Mouse (Mus musculus): Measurements from ENCODE around the gene Neurl3.

Neurl3 gene

GRCm38 (mm10) chr1:36258631-36259030, 15.8 kb downstream of the Neurl3 start:
- DNase-seq (ENCODE audit: low spot score in 2 of 2), result no peak

- DNase-seq (ENCODE audit: low spot score in 2 of 2), result no peak
Measured at GRCm38 (mm10) chr1:36257276-36257675, 17.2 kb downstream of the Neurl3 start.

GRCm38 (mm10) chr1:36255871-36256640, 18.4 kb downstream of the Neurl3 start:
- DNase-seq (ENCODE audit: low spot score in 2 of 2), result no peak

GRCm38 (mm10) chr1:36254635-36255360, 19.7 kb downstream of the Neurl3 start:
- no peak for DNase-seq (ENCODE audit: low spot score in 2 of 2)

GRCm38 (mm10) chr1:36252791-36253190, 21.7 kb downstream of the Neurl3 start:
- DNase-seq (ENCODE audit: low spot score in 2 of 2), result peak; percentile 43 to 63

GRCm38 (mm10) chr1:36251426-36251825, 23.1 kb downstream of the Neurl3 start:
- DNase-seq (ENCODE audit: low spot score in 2 of 2), result no peak

GRCm38 (mm10) chr1:36246688-36247087, 27.8 kb downstream of the Neurl3 start:
- no peak for DNase-seq (ENCODE audit: low spot score in 2 of 2)

- no peak for DNase-seq (ENCODE audit: low spot score in 2 of 2)
Measured at GRCm38 (mm10) chr1:36244828-36245215, 29.7 kb downstream of the Neurl3 start.

GRCm38 (mm10) chr1:36244058-36244827, 30.2 kb downstream of the Neurl3 start, which contains the start of gene Uggt1:
TSS of gene Uggt1 (minus strand) at chr1:36244720.
- DNase-seq (ENCODE audit: low spot score in 2 of 2), result peak; percentile 92 to 94

GRCm38 (mm10) chr1:36243447-36244057, 30.9 kb downstream of the Neurl3 start:
- no peak for DNase-seq (ENCODE audit: low spot score in 2 of 2)

GRCm38 (mm10) chr1:36241903-36242429, 32.5 kb downstream of the Neurl3 start:
- DNase-seq (ENCODE audit: low spot score in 2 of 2), result no peak

GRCm38 (mm10) chr1:36240176-36240575, 34.3 kb downstream of the Neurl3 start:
- no peak for DNase-seq (ENCODE audit: low spot score in 2 of 2)

- no peak for DNase-seq (ENCODE audit: low spot score in 2 of 2)
Measured at GRCm38 (mm10) chr1:36239396-36239795, 35.1 kb downstream of the Neurl3 start.

GRCm38 (mm10) chr1:36235855-36236254, 38.6 kb downstream of the Neurl3 start:
- DNase-seq (ENCODE audit: low spot score in 2 of 2), result no peak

- no peak for DNase-seq (ENCODE audit: low spot score in 2 of 2)
Measured at GRCm38 (mm10) chr1:36235057-36235639, 39.3 kb downstream of the Neurl3 start.

GRCm38 (mm10) chr1:36233218-36233617, 41.3 kb downstream of the Neurl3 start:
- no peak for DNase-seq (ENCODE audit: low spot score in 2 of 2)

GRCm38 (mm10) chr1:36230919-36231705, 43.4 kb downstream of the Neurl3 start:
- no peak for DNase-seq (ENCODE audit: low spot score in 2 of 2)

- no peak for DNase-seq (ENCODE audit: low spot score in 2 of 2)
Measured at GRCm38 (mm10) chr1:36228461-36228860, 46.0 kb downstream of the Neurl3 start.

GRCm38 (mm10) chr1:36224648-36225047, 49.8 kb downstream of the Neurl3 start:
- DNase-seq (ENCODE audit: low spot score in 2 of 2), result no peak
